Comparison of ENCODE assay signal across 9 mouse cellular contexts in the genomic region with DNA sequence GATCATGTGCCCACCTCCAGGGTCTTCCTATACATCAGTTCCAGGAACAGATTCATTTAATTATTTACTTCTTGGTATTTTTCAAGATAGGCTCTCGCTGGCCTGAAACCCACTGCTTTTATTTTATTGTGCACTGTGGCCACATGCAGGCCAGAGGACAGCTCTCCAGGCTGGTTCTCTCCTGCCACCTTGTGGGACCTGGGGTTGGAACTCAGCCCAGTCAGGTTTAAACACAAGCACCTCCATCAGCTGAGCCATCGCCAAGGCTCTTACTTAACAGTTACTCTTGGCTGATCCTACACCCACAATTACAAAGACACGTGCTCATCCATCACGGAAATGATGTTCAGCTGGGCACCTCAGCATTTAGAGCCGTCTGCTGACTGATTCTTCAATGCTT. TPM values are rescaled to one million over a fixed set of nuclear protein-coding genes. Genes with fewer than 3 reads are reported as not detected.
A peak's percentile ranks its signal among the peaks of the same experiment; 100 is the strongest.
DNase-seq lines count a peak whose midpoint lies in the region; ATAC-seq and TF ChIP-seq lines count a peak whose summit lies in the region.
"Had no signal": no experiment of that assay in that cellular context is flagged by ENCODE, and none has a peak within 500 bp of the region (broad histone marks: within the 10 kb centered on the region; RNA-seq: fewer than 3 reads in every experiment).

No protein-coding gene starts in this region.

- H3K4me2 ChIP-seq in liver, embryonic 14.5 days (ENCODE audit: low read depth), result no peak overlapping the region

- H3K27ac ChIP-seq in heart, adult 2 months, result no peak overlapping the region
- no peak overlapping the region for H3K27ac ChIP-seq in heart, embryonic 10.5 days
- no peak overlapping the region for H3K27ac ChIP-seq in MEL (ENCODE audit: control insufficient read depth, low read depth, low read length)
- no peak overlapping the region for H3K27ac ChIP-seq in liver, embryonic 14.5 days

- no peak for ATAC-seq in liver, embryonic 14.5 days (ENCODE audit: insufficient read depth)

- peak; percentile 51 for TF ChIP-seq RAD21 in MEL (IDR thresholded peaks at IDR 0.05; ENCODE audit: low read depth, low read length)

- H3K9ac ChIP-seq in heart, adult 2 months (ENCODE audit: low read depth, low read length), result no peak overlapping the region
- no peak overlapping the region for H3K9ac ChIP-seq in MEL (ENCODE audit: control insufficient read depth, low read depth, low read length, poor library complexity, severe bottlenecking)
- no peak overlapping the region for H3K9ac ChIP-seq in liver, embryonic 14.5 days (replicated peaks)

- TF ChIP-seq POLR2A in heart, adult 2 months (IDR thresholded peaks at IDR 0.05; ENCODE audit: insufficient read depth, low read depth, low read length), result no peak
- TF ChIP-seq POLR2A in MEL (IDR thresholded peaks at IDR 0.05; ENCODE audit: control insufficient read depth in 1 of 2, insufficient read depth in 1 of 2, low read depth in 1 of 2, low read length in 2 of 2, poor library complexity in 1 of 2), result no peak

- intact Hi-C loops in heart, adult 2 months (cut with DNase I), result loop anchor here (10.0 kb wide), 2 partner anchors 54 to 56 kb away; no protein-coding TSS in a partner anchor

- TF ChIP-seq CTCF in heart, adult 2 months (IDR thresholded peaks at IDR 0.05), result peak; percentile 65
- TF ChIP-seq CTCF in MEL (IDR thresholded peaks at IDR 0.05 in 2 of 3, conservative IDR thresholded peaks at IDR 0.05 in 1 of 3; ENCODE audit: control insufficient read depth in 1 of 3, insufficient read depth in 1 of 3, low read depth in 2 of 3, low read length in 3 of 3, poor library complexity in 1 of 3, severe bottlenecking in 1 of 3), result peak; percentile 7 to 57 (median 52); a peak in 4 of 6 replicates
- peak; percentile 69 for TF ChIP-seq CTCF in liver, embryonic 14.5 days (IDR thresholded peaks at IDR 0.05; ENCODE audit: low read depth)

- H3K4me3 ChIP-seq in heart, adult 2 months, result no peak overlapping the region
- H3K4me3 ChIP-seq in heart, embryonic 10.5 days, result no peak overlapping the region
- no peak overlapping the region for H3K4me3 ChIP-seq in MEL (ENCODE audit: control insufficient read depth in 1 of 2, insufficient read depth in 1 of 2, low read depth in 2 of 2, low read length in 2 of 2)
- H3K4me3 ChIP-seq in liver, embryonic 14.5 days (ENCODE audit: insufficient read depth in 1 of 2, low read depth in 2 of 2, low read length in 2 of 2), result no peak overlapping the region

- H3K36me3 ChIP-seq in heart, adult 2 months (ENCODE audit: control insufficient read depth, insufficient read depth, low read length), result no peaks in the 10 kb centered on the region
- no peaks in the 10 kb centered on the region for H3K36me3 ChIP-seq in heart, embryonic 10.5 days
- peaks cover 0 to 4% of the 10 kb centered on the region in 2 experiments; a peak in 2 of 4 replicates for H3K36me3 ChIP-seq in MEL (ENCODE audit: control insufficient read depth in 1 of 2, insufficient read depth in 2 of 2, low read length in 2 of 2)
- H3K36me3 ChIP-seq in liver, embryonic 14.5 days (replicated peaks; ENCODE audit: control insufficient read depth, insufficient read depth, low read depth), result no peaks in the 10 kb centered on the region

- no peaks in the 10 kb centered on the region for H3K27me3 ChIP-seq in heart, adult 2 months (ENCODE audit: control insufficient read depth, insufficient read depth, low read length)
- no peaks in the 10 kb centered on the region for H3K27me3 ChIP-seq in heart, embryonic 10.5 days (ENCODE audit: insufficient read depth, poor library complexity, severe bottlenecking)
- H3K27me3 ChIP-seq in MEL (ENCODE audit: control insufficient read depth in 1 of 2, insufficient read depth in 2 of 2, low read length in 2 of 2), result no peaks in the 10 kb centered on the region
- no peaks in the 10 kb centered on the region for H3K27me3 ChIP-seq in liver, embryonic 14.5 days (ENCODE audit: control insufficient read depth, insufficient read depth, low read length)

- H3K4me1 ChIP-seq in heart, adult 2 months (ENCODE audit: control insufficient read depth, insufficient read depth, low read length), result peaks cover 3% of the 10 kb centered on the region; the same call in 1 of the 2 replicates
- 0 out of 2 replicates have a peak, but pooled peaks cover 3% of the 10 kb centered on the region for H3K4me1 ChIP-seq in heart, embryonic 10.5 days
- peaks cover 0 to 10% of the 10 kb centered on the region in 2 experiments; a peak in 2 of 4 replicates for H3K4me1 ChIP-seq in MEL (ENCODE audit: control insufficient read depth in 1 of 2, insufficient read depth in 2 of 2, low read length in 2 of 2)
- H3K4me1 ChIP-seq in liver, embryonic 14.5 days (replicated peaks; ENCODE audit: control insufficient read depth in 2 of 2, insufficient read depth in 2 of 2, low read length in 1 of 2), result peaks cover 0 to 11% of the 10 kb centered on the region in 2 experiments; a peak in 2 of 4 replicates

- peak; percentile 59 to 65 for DNase-seq in heart, adult 2 months
- no peak for DNase-seq in heart, embryonic 10.5 days (ENCODE audit: low spot score)
- DNase-seq in MEL (ENCODE audit: low read depth, low spot score), result no peak
- peak; percentile 75 to 82 for DNase-seq in cerebellum, postnatal 14 days
- DNase-seq in liver, embryonic 14.5 days (ENCODE audit: low read depth in 3 of 3, low spot score in 3 of 3), result no peak
- no peak for DNase-seq in layer of hippocampus, postnatal 10 days (ENCODE audit: low spot score in 2 of 2)
- DNase-seq in left cerebral cortex, adult 18-20 months (ENCODE audit: low spot score in 2 of 2), result no peak
- no peak for DNase-seq in right cerebral cortex, postnatal 36 days (ENCODE audit: low spot score in 2 of 2)

- TF ChIP-seq EP300 in heart, adult 2 months (IDR thresholded peaks at IDR 0.05; ENCODE audit: insufficient read depth, low read depth, low read length), result peak; percentile 55; the same call in 1 of the 2 replicates
- no peak for TF ChIP-seq EP300 in MEL (IDR thresholded peaks at IDR 0.05; ENCODE audit: low read depth in 1 of 2, low read length in 2 of 2)
- TF ChIP-seq EP300 in liver, embryonic 14.5 days (IDR thresholded peaks at IDR 0.05; ENCODE audit: low read depth), result no peak

- WGBS in heart, adult 2 months, result 47% methylated on average over 5 of the region's 5 CpGs
- WGBS in heart, embryonic 10.5 days, result 44% methylated on average over 5 of the region's 5 CpGs
- 54% methylated on average over 5 of the region's 5 CpGs for WGBS in liver, embryonic 14.5 days (ENCODE audit: insufficient replicate concordance)

- H3K9me3 ChIP-seq in heart, embryonic 10.5 days, result no peaks in the 10 kb centered on the region
- H3K9me3 ChIP-seq in MEL (replicated peaks; ENCODE audit: insufficient read depth, low read length), result no peaks in the 10 kb centered on the region
- H3K9me3 ChIP-seq in liver, embryonic 14.5 days (ENCODE audit: control insufficient read depth, low read length), result no peaks in the 10 kb centered on the region

- H3K79me2 ChIP-seq in heart, adult 2 months (replicated peaks; ENCODE audit: control insufficient read depth, insufficient read depth, low read length), result no peaks in the 10 kb centered on the region
- H3K79me2 ChIP-seq in MEL (ENCODE audit: control insufficient read depth, insufficient read depth, low read length, poor library complexity), result no peaks in the 10 kb centered on the region

RNA-seq across cellular contexts. Expression of a gene that starts 13.6 kb away (rescaled TPM):
- under 1 TPM in 1 of 2 experiments, not detected in 1; 0.27 TPM for total RNA-seq in heart, adult 2 months (2021)
- 0.21 TPM in 1 of 2 replicates, not detected in the other for polyA plus RNA-seq in heart, adult 2 months (2012; rRNA removed)
- not detected in 2 replicates for polyA plus RNA-seq in heart, embryonic 10.5 days (2016; fragmentation: Nextera tagmentation; extraction: Ambion mirVana)
- 0.12 and 0.13 TPM in 2 replicates for total RNA-seq in MEL (2012; rRNA removed)
- polyA plus RNA-seq in MEL (2012; ENCODE audit: insufficient read depth in 1 of 2, insufficient read length in 2 of 2, low read depth in 1 of 2, low replicate concordance in 2 of 2, missing spikeins in 1 of 2), result under 1 TPM in 1 of 2 experiments, not detected in 1; 0.70 TPM
- polyA plus RNA-seq in liver, embryonic 14.5 days (2012; rRNA removed), result not detected in 2 replicates
- polyA plus RNA-seq in liver, embryonic 14.5 days (2014; fragmentation: Nextera tagmentation; extraction: Ambion mirVana), result not detected in 2 replicates
- total RNA-seq in layer of hippocampus, postnatal 10 days (2021), result not detected
- under 1 TPM in 1 of 2 experiments, not detected in 1; 0.35 TPM for total RNA-seq in left cerebral cortex, adult 18-20 months (2021)
- total RNA-seq: heart, postnatal 36 days had no signal

RNA-seq across cellular contexts. Expression of a gene that starts 17.2 kb away (rescaled TPM):
- 10 to 100 TPM; 44.8 to 56.4 TPM for total RNA-seq in heart, adult 2 months (2021)
- 43.0 and 47.6 TPM in 2 replicates for polyA plus RNA-seq in heart, adult 2 months (2012; rRNA removed)
- polyA plus RNA-seq in heart, embryonic 10.5 days (2016; fragmentation: Nextera tagmentation; extraction: Ambion mirVana), result 3.0 and 3.6 TPM in 2 replicates
- total RNA-seq in MEL (2012; rRNA removed), result 17.3 and 28.9 TPM in 2 replicates
- polyA plus RNA-seq in MEL (2012; ENCODE audit: insufficient read depth in 1 of 2, insufficient read length in 2 of 2, low read depth in 1 of 2, low replicate concordance in 2 of 2, missing spikeins in 1 of 2), result 10 to 100 TPM in 1 of 2 experiments, not detected in 1; 34.4 TPM
- 19.1 and 22.9 TPM in 2 replicates for polyA plus RNA-seq in liver, embryonic 14.5 days (2012; rRNA removed)
- polyA plus RNA-seq in liver, embryonic 14.5 days (2014; fragmentation: Nextera tagmentation; extraction: Ambion mirVana), result 4.0 and 4.7 TPM in 2 replicates
- 10 to 100 TPM; 13.8 to 16.1 TPM for total RNA-seq in layer of hippocampus, postnatal 10 days (2021)
- 10 to 100 TPM; 32.2 to 35.0 TPM for total RNA-seq in left cerebral cortex, adult 18-20 months (2021)

RNA-seq across cellular contexts. Expression of a gene that starts 31.8 kb away (rescaled TPM):
- under 1 TPM in 1 of 2 experiments, not detected in 1; 0.34 TPM for total RNA-seq in heart, adult 2 months (2021)
- not detected in 2 replicates for polyA plus RNA-seq in heart, adult 2 months (2012; rRNA removed)
- 0.33 TPM in 1 of 2 replicates, not detected in the other for polyA plus RNA-seq in heart, embryonic 10.5 days (2016; fragmentation: Nextera tagmentation; extraction: Ambion mirVana)
- not detected in 2 replicates for total RNA-seq in MEL (2012; rRNA removed)
- polyA plus RNA-seq in MEL (2012; ENCODE audit: insufficient read depth in 1 of 2, insufficient read length in 2 of 2, low read depth in 1 of 2, low replicate concordance in 2 of 2, missing spikeins in 1 of 2), result not detected
- 0.04 TPM in 1 of 2 replicates, not detected in the other for polyA plus RNA-seq in liver, embryonic 14.5 days (2012; rRNA removed)
- 0.09 TPM in 1 of 2 replicates, not detected in the other for polyA plus RNA-seq in liver, embryonic 14.5 days (2014; fragmentation: Nextera tagmentation; extraction: Ambion mirVana)
- total RNA-seq in layer of hippocampus, postnatal 10 days (2021), result not detected
- not detected for total RNA-seq in left cerebral cortex, adult 18-20 months (2021)
- total RNA-seq: heart, postnatal 36 days had no signal

RNA-seq across cellular contexts. Expression of a gene that starts 31.9 kb away (rescaled TPM):
- total RNA-seq in heart, adult 2 months (2021), result 1 to 10 TPM in 1 of 2 experiments, under 1 TPM in 1; 0.75 to 1.5 TPM
- polyA plus RNA-seq in heart, adult 2 months (2012; rRNA removed), result not detected in 2 replicates
- not detected in 2 replicates for polyA plus RNA-seq in heart, embryonic 10.5 days (2016; fragmentation: Nextera tagmentation; extraction: Ambion mirVana)
- not detected in 2 replicates for total RNA-seq in MEL (2012; rRNA removed)
- not detected for polyA plus RNA-seq in MEL (2012; ENCODE audit: insufficient read depth in 1 of 2, insufficient read length in 2 of 2, low read depth in 1 of 2, low replicate concordance in 2 of 2, missing spikeins in 1 of 2)
- not detected in 2 replicates for polyA plus RNA-seq in liver, embryonic 14.5 days (2012; rRNA removed)
- 0.11 TPM in 1 of 2 replicates, not detected in the other for polyA plus RNA-seq in liver, embryonic 14.5 days (2014; fragmentation: Nextera tagmentation; extraction: Ambion mirVana)
- total RNA-seq in layer of hippocampus, postnatal 10 days (2021), result under 1 TPM in 1 of 2 experiments, not detected in 1; 0.39 TPM
- total RNA-seq in left cerebral cortex, adult 18-20 months (2021), result under 1 TPM; 0.65 to 0.84 TPM

RNA-seq across cellular contexts. Expression of a gene that starts 40.5 kb away (rescaled TPM):
- total RNA-seq in heart, adult 2 months (2021), result not detected
- not detected in 2 replicates for polyA plus RNA-seq in heart, adult 2 months (2012; rRNA removed)
- not detected in 2 replicates for polyA plus RNA-seq in heart, embryonic 10.5 days (2016; fragmentation: Nextera tagmentation; extraction: Ambion mirVana)
- total RNA-seq in MEL (2012; rRNA removed), result not detected in 2 replicates
- not detected for polyA plus RNA-seq in MEL (2012; ENCODE audit: insufficient read depth in 1 of 2, insufficient read length in 2 of 2, low read depth in 1 of 2, low replicate concordance in 2 of 2, missing spikeins in 1 of 2)
- polyA plus RNA-seq in liver, embryonic 14.5 days (2012; rRNA removed), result not detected in 2 replicates
- not detected in 2 replicates for polyA plus RNA-seq in liver, embryonic 14.5 days (2014; fragmentation: Nextera tagmentation; extraction: Ambion mirVana)
- not detected for total RNA-seq in layer of hippocampus, postnatal 10 days (2021)
- not detected for total RNA-seq in left cerebral cortex, adult 18-20 months (2021)
- total RNA-seq: heart, postnatal 36 days had no signal

Comparison
In these comparisons a context has a peak if more than half of its experiments do, and no peak if none do; other contexts are left out.
1. DNase-seq: peak in heart, adult 2 months (2 of 2) and cerebellum, postnatal 14 days (2 of 2); none in heart, embryonic 10.5 days (single experiment), MEL (single experiment), liver, embryonic 14.5 days (0 of 3), layer of hippocampus, postnatal 10 days (0 of 2), left cerebral cortex, adult 18-20 months (0 of 2) and right cerebral cortex, postnatal 36 days (0 of 2).
2. Peak in every context shown above with its lines, with median percentiles within 50 percentile points of each other: CTCF ChIP-seq.